Mouse (Mus musculus): ENCODE results near the gene Cacfd1. TPM values are rescaled to one million over a fixed set of nuclear protein-coding genes. Genes with fewer than 3 reads are reported as not detected.

Cacfd1 gene
- polyA plus RNA-seq, 1 experiment from 2014 or later: 14.3 TPM

- Histone ChIP-seq H3K9me3 (replicated peaks; ENCODE audit: control insufficient read depth, low read length) (no peaks in the 10 kb centered on the region), H3K4me2 (ENCODE audit: low read depth, low read length) (no peak overlapping the region), H3K9ac (ENCODE audit: low read depth, low read length) (no peak overlapping the region), H3K27me3 (ENCODE audit: control insufficient read depth, insufficient read depth, low read depth, low read length) (no peaks in the 10 kb centered on the region), H3K4me1 (ENCODE audit: control insufficient read depth, low read depth, low read length) (peaks cover 5% of the 10 kb centered on the region), H3K36me3 (ENCODE audit: control insufficient read depth, insufficient read depth) (no peaks in the 10 kb centered on the region), H3K27ac (ENCODE audit: low read length) (no peak overlapping the region), H3K4me3 (ENCODE audit: low read depth, low read length) (no peak overlapping the region)
- 41% methylated on average over 8 of the region's 8 CpGs for WGBS (ENCODE audit: insufficient replicate concordance)
- ATAC-seq (ENCODE audit: low read depth): no peak
Observed at GRCm38 (mm10) chr2:27045979-27046770, 36.4 kb downstream of the Cacfd1 start.

GRCm38 (mm10) chr2:27049408-27049807 lies 39.7 kb downstream of the Cacfd1 start:
- Histone ChIP-seq H3K9ac (ENCODE audit: low read depth, low read length) (no peak overlapping the region), H3K4me3 (ENCODE audit: low read depth, low read length) (no peak overlapping the region), H3K27ac (ENCODE audit: low read length) (no peak overlapping the region), H3K4me1 (ENCODE audit: control insufficient read depth, low read depth, low read length) (no peaks in the 10 kb centered on the region; the same call in 1 of the 2 replicates), H3K4me2 (ENCODE audit: low read depth, low read length) (no peak overlapping the region), H3K27me3 (ENCODE audit: control insufficient read depth, insufficient read depth, low read depth, low read length) (no peaks in the 10 kb centered on the region), H3K9me3 (replicated peaks; ENCODE audit: control insufficient read depth, low read length) (no peaks in the 10 kb centered on the region), H3K36me3 (ENCODE audit: control insufficient read depth, insufficient read depth) (no peaks in the 10 kb centered on the region)
- 0 out of 2 replicates have a peak, but pooled peaks have one; percentile 19 for ATAC-seq (ENCODE audit: low read depth)
- 56% methylated on average over 6 of the region's 6 CpGs for WGBS (ENCODE audit: insufficient replicate concordance)

- H3K27me3 ChIP-seq (ENCODE audit: control insufficient read depth, insufficient read depth, low read depth, low read length): no peaks in the 10 kb centered on the region
- no peak overlapping the region for H3K4me2 ChIP-seq (ENCODE audit: low read depth, low read length)
- no peak overlapping the region for H3K9ac ChIP-seq (ENCODE audit: low read depth, low read length)
- ATAC-seq (ENCODE audit: low read depth): no peak
- H3K27ac ChIP-seq (ENCODE audit: low read length): no peak overlapping the region
- H3K9me3 ChIP-seq (replicated peaks; ENCODE audit: control insufficient read depth, low read length): no peaks in the 10 kb centered on the region
- H3K4me1 ChIP-seq (ENCODE audit: control insufficient read depth, low read depth, low read length): no peaks in the 10 kb centered on the region; the same call in 1 of the 2 replicates
- no peak overlapping the region for H3K4me3 ChIP-seq (ENCODE audit: low read depth, low read length)
- H3K36me3 ChIP-seq (ENCODE audit: control insufficient read depth, insufficient read depth): no peaks in the 10 kb centered on the region
- WGBS (ENCODE audit: insufficient replicate concordance): 33% methylated on average over 4 of the region's 4 CpGs
Observed at GRCm38 (mm10) chr2:27058251-27058650, 48.5 kb downstream of the Cacfd1 start.

- Histone ChIP-seq H3K4me1 (ENCODE audit: control insufficient read depth, low read depth, low read length) (no peaks in the 10 kb centered on the region; the same call in 1 of the 2 replicates), H3K27me3 (ENCODE audit: control insufficient read depth, insufficient read depth, low read depth, low read length) (no peaks in the 10 kb centered on the region), H3K9me3 (replicated peaks; ENCODE audit: control insufficient read depth, low read length) (no peaks in the 10 kb centered on the region), H3K27ac (ENCODE audit: low read length) (no peak overlapping the region), H3K9ac (ENCODE audit: low read depth, low read length) (no peak overlapping the region), H3K36me3 (ENCODE audit: control insufficient read depth, insufficient read depth) (no peaks in the 10 kb centered on the region), H3K4me2 (ENCODE audit: low read depth, low read length) (no peak overlapping the region), H3K4me3 (ENCODE audit: low read depth, low read length) (no peak overlapping the region)
- ATAC-seq (ENCODE audit: low read depth): no peak
- 29% methylated on average over 12 of the region's 12 CpGs for WGBS (ENCODE audit: insufficient replicate concordance)
Observed at GRCm38 (mm10) chr2:27058751-27059150, 49.0 kb downstream of the Cacfd1 start.

GRCm38 (mm10) chr2:27059187-27059586 lies 49.5 kb downstream of the Cacfd1 start:
- Histone ChIP-seq H3K4me2 (ENCODE audit: low read depth, low read length) (no peak overlapping the region), H3K27ac (ENCODE audit: low read length) (no peak overlapping the region), H3K27me3 (ENCODE audit: control insufficient read depth, insufficient read depth, low read depth, low read length) (no peaks in the 10 kb centered on the region), H3K4me3 (ENCODE audit: low read depth, low read length) (no peak overlapping the region), H3K9me3 (replicated peaks; ENCODE audit: control insufficient read depth, low read length) (no peaks in the 10 kb centered on the region), H3K4me1 (ENCODE audit: control insufficient read depth, low read depth, low read length) (no peaks in the 10 kb centered on the region; the same call in 1 of the 2 replicates), H3K9ac (ENCODE audit: low read depth, low read length) (no peak overlapping the region), H3K36me3 (ENCODE audit: control insufficient read depth, insufficient read depth) (no peaks in the 10 kb centered on the region)
- ATAC-seq (ENCODE audit: low read depth): no peak
- 73% methylated on average over 9 of the region's 9 CpGs for WGBS (ENCODE audit: insufficient replicate concordance)

- H3K4me1 ChIP-seq (ENCODE audit: control insufficient read depth, low read depth, low read length): no peaks in the 10 kb centered on the region; the same call in 1 of the 2 replicates
- no peak overlapping the region for H3K27ac ChIP-seq (ENCODE audit: low read length)
- no peaks in the 10 kb centered on the region for H3K9me3 ChIP-seq (replicated peaks; ENCODE audit: control insufficient read depth, low read length)
- H3K27me3 ChIP-seq (ENCODE audit: control insufficient read depth, insufficient read depth, low read depth, low read length): no peaks in the 10 kb centered on the region
- no peak overlapping the region for H3K4me2 ChIP-seq (ENCODE audit: low read depth, low read length)
- H3K36me3 ChIP-seq (ENCODE audit: control insufficient read depth, insufficient read depth): no peaks in the 10 kb centered on the region
- 60% methylated on average over 2 of the region's 2 CpGs for WGBS (ENCODE audit: insufficient replicate concordance)
- ATAC-seq (ENCODE audit: low read depth): no peak
- no peak overlapping the region for H3K4me3 ChIP-seq (ENCODE audit: low read depth, low read length)
- H3K9ac ChIP-seq (ENCODE audit: low read depth, low read length): no peak overlapping the region
Observed at GRCm38 (mm10) chr2:27067124-27067523, 57.4 kb downstream of the Cacfd1 start.

GRCm38 (mm10) chr2:27067996-27068395 lies 58.3 kb downstream of the Cacfd1 start:
- Histone ChIP-seq H3K27ac (ENCODE audit: low read length) (no peak overlapping the region), H3K9ac (ENCODE audit: low read depth, low read length) (no peak overlapping the region), H3K4me3 (ENCODE audit: low read depth, low read length) (no peak overlapping the region), H3K36me3 (ENCODE audit: control insufficient read depth, insufficient read depth) (no peaks in the 10 kb centered on the region), H3K4me2 (ENCODE audit: low read depth, low read length) (no peak overlapping the region), H3K9me3 (replicated peaks; ENCODE audit: control insufficient read depth, low read length) (no peaks in the 10 kb centered on the region), H3K27me3 (ENCODE audit: control insufficient read depth, insufficient read depth, low read depth, low read length) (no peaks in the 10 kb centered on the region), H3K4me1 (ENCODE audit: control insufficient read depth, low read depth, low read length) (no peaks in the 10 kb centered on the region)
- 38% methylated on average over 2 of the region's 2 CpGs for WGBS (ENCODE audit: insufficient replicate concordance)
- ATAC-seq (ENCODE audit: low read depth): no peak

GRCm38 (mm10) chr2:27069646-27070045 lies 59.9 kb downstream of the Cacfd1 start:
- no peak overlapping the region for H3K4me3 ChIP-seq (ENCODE audit: low read depth, low read length)
- H3K4me2 ChIP-seq (ENCODE audit: low read depth, low read length): no peak overlapping the region
- no peak overlapping the region for H3K27ac ChIP-seq (ENCODE audit: low read length)
- no peaks in the 10 kb centered on the region for H3K9me3 ChIP-seq (replicated peaks; ENCODE audit: control insufficient read depth, low read length)
- no peaks in the 10 kb centered on the region for H3K4me1 ChIP-seq (ENCODE audit: control insufficient read depth, low read depth, low read length)
- H3K27me3 ChIP-seq (ENCODE audit: control insufficient read depth, insufficient read depth, low read depth, low read length): no peaks in the 10 kb centered on the region
- ATAC-seq (ENCODE audit: low read depth): no peak
- no peak overlapping the region for H3K9ac ChIP-seq (ENCODE audit: low read depth, low read length)
- WGBS (ENCODE audit: insufficient replicate concordance): 49% methylated on average over 3 of the region's 3 CpGs
- no peaks in the 10 kb centered on the region for H3K36me3 ChIP-seq (ENCODE audit: control insufficient read depth, insufficient read depth)

- Histone ChIP-seq H3K4me3 (ENCODE audit: low read depth, low read length) (no peak overlapping the region), H3K4me2 (ENCODE audit: low read depth, low read length) (no peak overlapping the region), H3K4me1 (ENCODE audit: control insufficient read depth, low read depth, low read length) (no peaks in the 10 kb centered on the region), H3K36me3 (ENCODE audit: control insufficient read depth, insufficient read depth) (no peaks in the 10 kb centered on the region), H3K27ac (ENCODE audit: low read length) (no peak overlapping the region), H3K9me3 (replicated peaks; ENCODE audit: control insufficient read depth, low read length) (no peaks in the 10 kb centered on the region), H3K9ac (ENCODE audit: low read depth, low read length) (no peak overlapping the region), H3K27me3 (ENCODE audit: control insufficient read depth, insufficient read depth, low read depth, low read length) (no peaks in the 10 kb centered on the region)
- no peak for ATAC-seq (ENCODE audit: low read depth)
- WGBS (ENCODE audit: insufficient replicate concordance): 40% methylated on average over 2 of the region's 2 CpGs
Observed at GRCm38 (mm10) chr2:27070247-27070813, 60.6 kb downstream of the Cacfd1 start.
